In the genomic region with DNA sequence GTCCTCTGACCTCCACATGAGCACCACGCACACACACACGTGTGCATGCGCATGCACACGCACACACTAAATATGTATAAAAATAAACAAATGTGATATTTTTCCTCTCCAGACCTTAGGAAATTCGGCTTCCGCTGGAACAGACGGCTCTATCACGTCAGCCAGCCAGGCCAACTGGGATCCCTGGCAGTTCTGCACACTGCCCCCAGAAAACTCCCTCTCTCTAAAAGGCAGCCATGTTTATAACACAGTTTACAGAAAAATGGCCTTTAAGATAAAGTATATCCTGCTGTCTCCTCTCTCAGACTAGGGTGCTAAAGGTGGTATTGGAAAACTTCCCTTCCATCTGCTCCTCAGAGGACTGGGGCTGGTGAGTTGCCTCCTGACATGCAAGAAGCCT, we compare ENCODE assay signal across 24 mouse cellular contexts. TPM values are rescaled to one million over a fixed set of nuclear protein-coding genes. Genes with fewer than 3 reads are reported as not detected.
"Had no signal": no experiment of that assay in that cellular context is flagged by ENCODE, and none has a peak within 500 bp of the region (broad histone marks: within the 10 kb centered on the region; RNA-seq: fewer than 3 reads in every experiment).

No protein-coding gene starts in this region.

- H3K4me3 ChIP-seq: kidney, embryonic 15.5 days; left cerebral cortex, adult 2 months; midbrain, embryonic 12.5 days; midbrain, embryonic 15.5 days; neural tube, embryonic 12.5 days; neural tube, embryonic 15.5 days had no signal

- H3K36me3 ChIP-seq: midbrain, embryonic 15.5 days; neural tube, embryonic 12.5 days had no signal

- H3K4me2 ChIP-seq: kidney, embryonic 15.5 days; lung, embryonic 14.5 days; midbrain, embryonic 12.5 days; midbrain, embryonic 15.5 days; neural tube, embryonic 12.5 days; neural tube, embryonic 15.5 days had no signal

- H3K9ac ChIP-seq: kidney, embryonic 15.5 days; lung, embryonic 14.5 days; midbrain, embryonic 12.5 days; midbrain, embryonic 15.5 days; neural tube, embryonic 12.5 days; neural tube, embryonic 15.5 days had no signal

- H3K27me3 ChIP-seq: kidney, embryonic 15.5 days; midbrain, embryonic 12.5 days; midbrain, embryonic 15.5 days; neural tube, embryonic 12.5 days; neural tube, embryonic 15.5 days had no signal

- ATAC-seq: lung, postnatal 0 days; midbrain, embryonic 15.5 days had no signal

- H3K9me3 ChIP-seq: kidney, embryonic 15.5 days; midbrain, embryonic 12.5 days; midbrain, embryonic 15.5 days; neural tube, embryonic 12.5 days; neural tube, embryonic 15.5 days had no signal

- H3K27ac ChIP-seq: kidney, embryonic 15.5 days; left cerebral cortex, adult 2 months; macrophage; midbrain, embryonic 12.5 days; midbrain, embryonic 15.5 days; neural tube, embryonic 12.5 days; neural tube, embryonic 15.5 days; stomach, postnatal 0 days had no signal

- DNase-seq: kidney, adult 11 months; kidney, adult 8-10 months; kidney, postnatal 10 days; kidney, postnatal 36 days; lung, embryonic 14.5 days; right cerebral cortex, adult 18-20 months; right cerebral cortex, postnatal 14 days; right cerebral cortex, postnatal 4 days; thymus, adult 2 months; thymus, postnatal 14 days; thymus, postnatal 4 days had no signal

RNA-seq across cellular contexts. Expression of a gene that starts 32.3 kb away (rescaled TPM):
- total RNA-seq: layer of hippocampus, postnatal 14 days; megakaryocyte, adult 5-6 weeks had no signal
- polyA plus RNA-seq: intestine, embryonic 14.5 days; stomach, embryonic 14.5 days had no signal
